Mouse (Mus musculus) lung, adult 2 months (tissue): Measurements from ENCODE around the gene Snai1.

ENCODE experiments used
- CTCF ChIP-seq: fragments of 200-500 bp; IDR thresholded peaks from 2 replicates; pipeline ENCODE4 v1.5.1; 2011; ENCODE audit warnings: mild to moderate bottlenecking, low read length, control low read depth; ENCODE audit not compliant: insufficient read depth
- POLR2A ChIP-seq: fragments of 200-500 bp; IDR thresholded peaks from 2 replicates; pipeline ENCODE4 v1.6.1; 2011; ENCODE audit warnings: low read depth, mild to moderate bottlenecking, control low read depth, low read length, borderline replicate concordance; ENCODE audit errors: extremely low read depth

DNA sequence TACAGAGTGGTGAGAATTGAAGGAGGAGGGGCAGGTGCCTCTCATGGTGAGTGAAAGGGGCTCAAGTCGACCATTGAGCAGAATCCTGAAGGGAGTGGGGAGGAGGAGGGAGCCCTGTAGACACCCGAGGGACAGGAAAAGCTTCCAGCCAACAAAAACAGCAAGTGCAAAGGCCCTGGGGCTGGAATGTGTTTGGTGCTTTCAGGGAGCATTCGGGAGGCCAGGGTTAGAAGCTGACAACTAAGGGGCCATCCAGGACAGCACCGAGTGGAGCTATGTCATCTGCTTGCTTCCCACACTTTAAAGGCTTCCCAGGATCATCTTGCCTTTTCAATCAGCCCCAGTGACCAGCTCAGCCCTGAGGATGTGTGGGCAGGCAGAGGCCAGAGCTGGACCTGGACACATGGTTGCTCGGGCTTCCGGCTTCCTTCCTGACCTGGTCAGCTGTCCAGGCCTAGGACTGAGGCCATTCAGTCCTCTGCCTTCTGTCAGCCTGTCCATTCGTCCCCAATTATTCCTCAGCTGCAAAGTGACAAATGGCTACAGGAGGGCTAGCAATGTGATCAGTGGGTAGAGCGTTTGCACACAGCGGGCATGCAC is 39.3 kb downstream of the Snai1 start:
- TF ChIP-seq CTCF (no peak), POLR2A (no peak)
